Mouse (Mus musculus) small intestine, adult 10 weeks (tissue): Measurements from ENCODE around the gene Ube2j1. TPM values are rescaled to one million over a fixed set of nuclear protein-coding genes. Genes with fewer than 3 reads are reported as not detected.

Source experiments
- polyA plus RNA-seq: library from polyadenylated mRNA; stranded (reverse); fragments of 350-450 nt; fragmentation: Illumina TruSeq; extraction: RNeasy Lipid Tissue Mini Kit (QIAGEN cat#74804); gene quantifications from one replicate; pipeline ENCODE4 v1.2.3, GENCODE M21; 2014; ENCODE audit warnings: low replicate concordance

Gene Ube2j1
- polyA plus RNA-seq: 95.2 TPM

DNA sequence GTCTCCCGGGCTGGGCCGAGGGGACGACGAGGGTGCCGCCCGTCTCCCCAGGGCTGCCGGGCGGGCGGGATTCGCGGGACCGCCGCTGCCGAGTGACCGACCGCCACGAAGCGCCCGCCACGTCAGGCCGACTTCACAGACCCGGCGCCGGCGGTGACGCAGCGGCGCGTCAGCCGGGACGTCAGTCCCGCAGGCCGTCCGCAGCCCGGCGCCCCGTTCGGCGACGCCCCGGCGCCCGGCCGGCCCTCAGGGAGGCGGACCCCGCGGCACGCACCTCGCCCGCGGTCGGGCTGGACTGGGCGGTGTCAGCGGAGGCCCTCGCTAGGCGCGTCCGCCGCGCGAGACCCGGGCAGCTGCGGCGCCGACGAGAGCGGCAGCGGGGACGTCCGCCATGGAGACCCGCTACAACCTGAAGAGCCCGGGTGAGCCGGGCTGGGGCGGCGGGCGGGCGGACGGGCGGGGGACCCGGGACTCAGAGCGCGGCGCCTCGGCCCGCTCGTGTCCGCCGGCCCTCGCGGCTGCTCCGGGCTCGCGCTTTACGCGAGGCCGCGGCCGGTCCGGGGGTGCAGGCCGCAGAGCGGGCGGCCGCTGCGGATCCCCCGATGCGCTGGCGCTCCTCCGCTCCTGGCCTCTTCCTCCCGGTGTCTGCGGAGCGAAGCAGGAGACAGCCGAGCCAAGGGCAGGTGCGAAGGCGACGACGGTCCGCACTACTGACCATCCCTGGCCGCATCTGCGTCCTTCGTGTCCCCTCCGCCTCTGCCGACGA lies at the start of gene Ube2j1:
TSS of gene Ube2j1 (plus strand) at position 222 of the 766 bp plus-strand sequence.

GRCm38 (mm10) chr4:32982716-32983175 lies 48.5 kb upstream of the Ube2j1 start, which contains the start of gene Rragd:
TSS of gene Rragd (plus strand) at chr4:32983037.

GRCm38 (mm10) chr4:33062981-33063380 lies 31.8 kb downstream of the Ube2j1 start, which contains the start of gene Gabrr2:
TSS of gene Gabrr2 (plus strand) at chr4:33062999.

Other genes starting within 250 kb of the Ube2j1 start
- gene Lyrm2, start 231.2 kb upstream of the Ube2j1 start, polyA plus RNA-seq: 59.6 TPM
- gene Ankrd6, start 80.6 kb upstream of the Ube2j1 start, polyA plus RNA-seq: 1.9 TPM
- gene Rragd, start 48.4 kb upstream of the Ube2j1 start, polyA plus RNA-seq: 125 TPM
- 0.30 TPM for gene Gabrr2, start 31.6 kb downstream of the Ube2j1 start, polyA plus RNA-seq
- not detected for gene Gabrr1, start 101.1 kb downstream of the Ube2j1 start, polyA plus RNA-seq
- gene Pm20d2, start 158.3 kb downstream of the Ube2j1 start, polyA plus RNA-seq: 0.48 TPM
- 0.26 TPM for gene Srsf12, start 177.6 kb downstream of the Ube2j1 start, polyA plus RNA-seq